Mouse (Mus musculus) kidney, adult 9 months (tissue): Measurements from ENCODE around the gene Il17rb.

Source experiments
- DNase-seq: peaks from one replicate; pipeline ENCODE4 v3.0.0; 2022

The Il17rb gene

GRCm38 (mm10) chr14:29957393-29957792 lies 51.3 kb downstream of the Il17rb start:
- no peak for DNase-seq

- no peak for DNase-seq
Observed at GRCm38 (mm10) chr14:29950805-29951204, 57.9 kb downstream of the Il17rb start.

DNA sequence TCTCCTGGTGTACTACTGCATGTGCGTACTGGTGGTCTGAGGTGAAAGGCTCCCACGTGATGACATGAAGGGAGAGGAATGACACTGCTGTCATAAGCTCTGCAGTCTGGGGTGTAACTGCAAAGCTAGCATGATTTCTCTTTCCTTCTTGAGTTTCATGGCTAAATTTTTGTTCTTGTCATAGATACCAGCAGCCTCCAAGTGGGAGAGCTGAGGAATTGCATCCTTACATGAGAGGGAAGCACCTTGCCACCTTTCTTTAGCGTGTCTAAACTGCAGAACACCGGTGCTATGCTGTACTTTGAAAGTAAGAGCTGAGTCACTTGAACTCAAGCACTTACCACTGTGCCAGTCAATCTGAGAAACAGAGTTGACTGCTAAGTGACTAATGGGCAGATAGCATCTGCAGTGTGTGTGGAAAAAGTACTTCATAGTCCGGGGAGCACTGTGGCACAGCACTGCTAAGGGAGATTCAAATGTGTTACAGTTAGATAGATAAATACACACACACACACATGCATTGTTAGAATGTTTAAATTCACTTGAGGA lies 61.9 kb downstream of the Il17rb start:
- no peak for DNase-seq
